In the genomic region with DNA sequence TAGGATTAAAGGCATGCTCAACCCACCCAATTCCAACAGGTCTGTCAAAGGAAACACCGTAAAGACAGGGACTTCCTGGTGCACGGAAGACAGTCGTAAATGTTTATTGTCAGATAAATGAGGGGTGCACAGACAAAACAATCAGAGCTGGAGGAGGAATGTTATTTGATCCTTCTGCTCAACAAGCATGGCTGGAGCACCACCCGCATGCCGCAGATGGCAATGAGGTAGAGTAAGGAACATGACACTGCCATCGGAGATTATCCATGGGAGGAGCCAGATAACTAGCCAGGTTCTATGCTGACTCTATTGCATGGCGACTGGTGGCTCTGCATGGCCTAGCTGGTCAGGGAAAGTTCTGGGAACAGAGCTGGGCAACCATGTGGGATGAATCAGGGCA, we compare ENCODE assay signal across 17 mouse cellular contexts.
"Had no signal": no experiment of that assay in that cellular context is flagged by ENCODE, and none has a peak within 500 bp of the region (broad histone marks: within the 10 kb centered on the region; RNA-seq: fewer than 3 reads in every experiment).

No protein-coding gene starts in this region.

- H3K9ac ChIP-seq: limb, embryonic 12.5 days; liver, embryonic 13.5 days; liver, postnatal 0 days; lung, embryonic 15.5 days; midbrain, embryonic 15.5 days; neural tube, embryonic 12.5 days had no signal

- H3K27me3 ChIP-seq: limb, embryonic 12.5 days; liver, embryonic 13.5 days; lung, embryonic 15.5 days; megakaryocyte, embryonic 14.5 days; midbrain, embryonic 15.5 days; neural tube, embryonic 12.5 days had no signal

- H3K9me3 ChIP-seq: limb, embryonic 12.5 days; liver, embryonic 13.5 days; lung, embryonic 15.5 days; megakaryocyte, embryonic 14.5 days; midbrain, embryonic 15.5 days; neural tube, embryonic 12.5 days had no signal

- H3K4me3 ChIP-seq: limb, embryonic 12.5 days; liver, embryonic 13.5 days; lung, embryonic 15.5 days; megakaryocyte, embryonic 14.5 days; midbrain, embryonic 15.5 days; neural tube, embryonic 12.5 days had no signal

- DNase-seq: kidney, postnatal 14 days; layer of hippocampus, adult 9-11 months; liver; liver, embryonic 13.5 days; liver, postnatal 0 days; lung, postnatal 14 days; thymus, adult 18-20 months; thymus, postnatal 14 days had no signal

- H3K4me1 ChIP-seq: limb, embryonic 12.5 days; lung, embryonic 15.5 days had no signal

- H3K27ac ChIP-seq: limb, embryonic 12.5 days; liver, embryonic 13.5 days; lung, embryonic 15.5 days; macrophage; midbrain, embryonic 15.5 days; neural tube, embryonic 12.5 days; stomach, postnatal 0 days had no signal

- ATAC-seq: inflammation-experienced regulatory T-cells, adult 6 months; liver, postnatal 0 days; midbrain, embryonic 15.5 days had no signal

- H3K4me2 ChIP-seq: limb, embryonic 12.5 days; liver, embryonic 13.5 days; lung, embryonic 15.5 days; midbrain, embryonic 11.5 days; midbrain, embryonic 15.5 days; neural tube, embryonic 12.5 days had no signal
